Mouse (Mus musculus) cortical plate, adult 2 months (tissue): ENCODE measurements around the gene Slco4a1.

Experiments used
- CTCF ChIP-seq: fragments of 200-500 bp; IDR thresholded peaks from 2 replicates; pipeline ENCODE4 v1.5.1; 2011; ENCODE audit warnings: mild to moderate bottlenecking, control low read depth, low read length; ENCODE audit not compliant: insufficient read depth; ENCODE audit errors: extremely low read depth
- POLR2A ChIP-seq: fragments of 200-500 bp; IDR thresholded peaks from 2 replicates; pipeline ENCODE4 v1.6.1; 2011; ENCODE audit warnings: mild to moderate bottlenecking, low read length, control low read depth; ENCODE audit not compliant: insufficient read depth; ENCODE audit errors: extremely low read depth

DNA sequence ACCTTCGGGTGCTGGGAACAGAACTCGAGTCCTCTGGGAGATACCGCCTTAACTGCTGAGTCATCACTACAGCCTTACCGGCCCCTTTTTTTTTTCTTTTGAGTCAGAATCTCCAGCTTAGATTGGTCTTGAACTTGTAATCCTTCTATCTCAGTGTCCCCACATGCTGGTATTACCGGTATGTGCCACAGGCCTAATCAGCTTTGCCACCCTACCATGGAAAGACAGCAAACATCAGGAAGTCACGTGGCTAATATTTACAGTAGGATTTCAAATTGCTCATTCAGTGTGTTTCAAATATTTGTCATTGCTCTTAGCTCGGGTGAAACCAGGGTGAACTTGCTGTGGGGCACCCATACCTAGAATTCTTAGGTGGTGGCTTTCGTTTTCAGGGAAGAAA lies 6.5 kb downstream of the Slco4a1 start:
- TF ChIP-seq CTCF (no peak), POLR2A (no peak)
